Mouse (Mus musculus): ENCODE results near the gene Cbfa2t2. TPM values are rescaled to one million over a fixed set of nuclear protein-coding genes. Genes with fewer than 3 reads are reported as not detected.

Gene Cbfa2t2
- polyA plus RNA-seq, 1 experiment from 2014 or later = 56.1 TPM

- Histone ChIP-seq H3K4me3 (no peak overlapping the region), H3K27ac (0 out of 2 replicates have a peak overlapping the region, but pooled peaks have one; percentile 23), H3K36me3 (no peaks in the 10 kb centered on the region), H3K27me3 (no peaks in the 10 kb centered on the region), H3K4me1 (replicated peaks) (peaks cover 7% of the 10 kb centered on the region), H3K9me3 (no peaks in the 10 kb centered on the region), H3K4me2 (no peak overlapping the region), H3K9ac (no peak overlapping the region)
- WGBS = 93% methylated on average over 4 of the region's 4 CpGs
- no peak for ATAC-seq (ENCODE audit: low FRiP score)
These were observed 58.7 kb downstream of the Cbfa2t2 start for GRCm38 (mm10) chr2:154495021-154495420.

DNA sequence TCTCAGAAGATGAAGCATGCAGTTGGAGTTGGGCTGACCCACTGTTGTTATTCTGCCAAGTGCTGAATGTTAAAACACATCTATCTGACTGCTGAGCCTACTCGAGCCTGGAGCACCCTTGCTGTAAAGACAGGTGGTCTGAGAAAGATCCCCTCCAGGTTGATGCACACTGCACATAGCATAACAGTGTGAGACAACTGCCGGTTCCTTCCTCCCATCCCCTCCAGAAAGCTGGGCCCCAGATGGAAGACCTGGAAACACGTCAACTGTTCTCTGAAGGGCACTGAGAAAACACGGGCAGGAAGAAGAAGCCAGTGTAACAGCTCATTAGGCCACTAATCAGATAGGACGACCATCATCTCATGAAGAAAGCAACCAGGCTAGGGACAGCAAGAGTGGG, 62.3 kb downstream of the Cbfa2t2 start:
- H3K36me3 ChIP-seq = peaks cover 7% of the 10 kb centered on the region
- no peak overlapping the region for H3K4me2 ChIP-seq
- no peak overlapping the region for H3K27ac ChIP-seq
- no peak for ATAC-seq (ENCODE audit: low FRiP score)
- no peaks in the 10 kb centered on the region for H3K27me3 ChIP-seq
- H3K9me3 ChIP-seq = no peaks in the 10 kb centered on the region
- H3K4me3 ChIP-seq = no peak overlapping the region
- peaks cover 7% of the 10 kb centered on the region for H3K4me1 ChIP-seq (replicated peaks)
- no peak overlapping the region for H3K9ac ChIP-seq
- WGBS = 54% methylated on average over 5 of the region's 5 CpGs

DNA sequence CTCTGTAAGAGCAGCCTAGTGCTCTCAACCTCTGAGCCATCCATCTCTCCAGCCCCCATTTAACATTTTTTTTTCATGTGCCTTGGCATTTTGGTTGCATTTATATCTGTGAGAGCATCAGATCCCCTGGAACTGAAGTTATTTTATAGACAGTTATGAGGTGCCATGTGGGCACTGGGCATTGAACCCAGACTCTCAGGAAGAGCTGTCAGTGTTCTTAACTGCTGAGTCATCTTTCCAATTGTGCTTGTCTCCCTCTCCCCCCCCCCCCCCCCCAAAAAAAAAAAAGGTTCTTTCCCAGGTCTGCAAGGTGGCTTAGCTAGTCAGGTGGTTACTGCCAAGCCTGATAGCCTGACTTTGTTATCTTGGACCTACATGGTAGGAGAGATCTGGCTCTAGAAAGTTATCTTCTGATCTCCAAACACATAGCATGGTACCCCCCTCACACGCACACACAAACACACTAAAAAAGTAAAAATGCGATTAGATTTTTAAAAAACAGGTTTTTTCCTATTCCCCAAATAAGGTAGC, 63.5 kb downstream of the Cbfa2t2 start:
- ATAC-seq (ENCODE audit: low FRiP score) = no peak
- peaks cover 7% of the 10 kb centered on the region for H3K4me1 ChIP-seq (replicated peaks)
- H3K9me3 ChIP-seq = no peaks in the 10 kb centered on the region
- peaks cover 9% of the 10 kb centered on the region for H3K36me3 ChIP-seq
- H3K27ac ChIP-seq = no peak overlapping the region
- H3K4me3 ChIP-seq = no peak overlapping the region
- WGBS = 95% methylated on average over 2 of the region's 2 CpGs
- H3K9ac ChIP-seq = no peak overlapping the region
- H3K4me2 ChIP-seq = no peak overlapping the region
- H3K27me3 ChIP-seq = no peaks in the 10 kb centered on the region

DNA sequence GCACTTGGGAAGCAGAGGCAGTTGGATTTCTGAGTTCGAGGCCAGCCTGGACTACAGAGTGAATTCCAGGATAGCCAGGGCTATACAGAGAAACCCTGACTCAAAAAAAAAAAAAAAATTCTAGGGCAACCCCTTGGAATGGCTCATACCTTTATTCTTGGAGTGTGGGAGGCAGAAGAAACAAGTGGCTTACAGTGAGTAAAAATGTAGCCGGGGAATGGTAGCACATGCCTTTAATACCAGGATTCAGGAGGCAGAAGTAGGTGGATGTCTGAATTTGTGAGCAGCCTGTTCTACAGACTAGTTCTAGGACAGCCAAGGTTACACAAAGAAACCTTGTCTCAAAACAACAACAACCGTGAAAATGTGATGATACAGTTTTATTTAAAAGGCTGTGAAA, 64.5 kb downstream of the Cbfa2t2 start:
- no peak overlapping the region for H3K9ac ChIP-seq
- H3K4me2 ChIP-seq = no peak overlapping the region
- peaks cover 13% of the 10 kb centered on the region for H3K36me3 ChIP-seq
- H3K4me3 ChIP-seq = no peak overlapping the region
- H3K27ac ChIP-seq = no peak overlapping the region
- no peaks in the 10 kb centered on the region for H3K9me3 ChIP-seq
- 94% methylated on average over 3 of the region's 3 CpGs for WGBS
- no peak for ATAC-seq (ENCODE audit: low FRiP score)
- no peaks in the 10 kb centered on the region for H3K27me3 ChIP-seq
- peaks cover 7% of the 10 kb centered on the region for H3K4me1 ChIP-seq (replicated peaks)

DNA sequence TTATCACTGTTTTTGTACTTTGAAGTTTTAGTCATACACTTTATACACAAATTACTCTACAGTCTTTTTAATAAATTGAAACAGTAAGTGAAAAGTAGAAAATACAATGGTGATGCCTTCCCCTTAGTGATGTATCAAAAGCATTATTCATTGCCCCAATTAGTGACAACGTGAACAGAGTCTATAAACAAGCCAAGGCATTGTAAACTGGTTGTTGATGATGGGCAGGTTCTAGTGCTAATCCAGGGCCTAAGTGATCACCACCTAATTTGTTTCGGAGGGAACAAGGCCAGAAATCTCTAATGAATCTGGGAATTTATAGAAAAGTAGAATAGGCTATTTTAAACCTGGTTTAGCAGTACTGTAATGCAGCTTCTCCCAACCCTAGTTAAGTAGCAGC, 70.8 kb downstream of the Cbfa2t2 start:
- H3K4me3 ChIP-seq = no peak overlapping the region
- 76% methylated on average over 2 of the region's 2 CpGs for WGBS
- no peak overlapping the region for H3K4me2 ChIP-seq
- H3K36me3 ChIP-seq = peaks cover 26% of the 10 kb centered on the region
- H3K9ac ChIP-seq = no peak overlapping the region
- H3K9me3 ChIP-seq = no peaks in the 10 kb centered on the region
- H3K27ac ChIP-seq = no peak overlapping the region
- no peaks in the 10 kb centered on the region; the same call in 1 of the 2 replicates for H3K4me1 ChIP-seq (replicated peaks)
- H3K27me3 ChIP-seq = no peaks in the 10 kb centered on the region
- no peak for ATAC-seq (ENCODE audit: low FRiP score)

- Histone ChIP-seq H3K4me1 (replicated peaks) (no peaks in the 10 kb centered on the region; the same call in 1 of the 2 replicates), H3K4me2 (no peak overlapping the region), H3K9me3 (no peaks in the 10 kb centered on the region), H3K4me3 (no peak overlapping the region), H3K27me3 (no peaks in the 10 kb centered on the region), H3K27ac (no peak overlapping the region), H3K9ac (no peak overlapping the region), H3K36me3 (peaks cover 29% of the 10 kb centered on the region)
- WGBS = 81% methylated on average over 9 of the region's 9 CpGs
- no peak for ATAC-seq (ENCODE audit: low FRiP score)
These were observed 71.4 kb downstream of the Cbfa2t2 start for GRCm38 (mm10) chr2:154507566-154508283.

DNA sequence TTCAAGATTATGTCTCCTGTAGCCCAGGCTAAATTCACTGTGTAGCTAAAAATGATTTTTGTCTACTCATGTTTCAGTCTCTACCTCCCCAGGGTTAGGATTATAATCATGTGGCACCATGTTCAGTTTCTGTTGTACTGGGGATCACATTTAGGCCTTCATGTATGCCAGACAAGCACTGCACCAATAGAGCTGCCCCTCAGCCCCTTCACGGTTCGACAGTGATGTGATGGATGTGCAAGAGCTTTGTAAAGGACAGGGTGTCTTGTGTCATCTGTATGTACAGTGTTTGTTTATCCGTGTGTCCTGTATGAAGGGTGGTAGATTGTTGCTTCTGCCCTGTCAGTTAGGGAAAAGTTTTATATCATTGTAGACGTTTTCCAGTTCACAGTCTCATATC, 72.2 kb downstream of the Cbfa2t2 start:
- Histone ChIP-seq H3K4me1 (replicated peaks) (no peaks in the 10 kb centered on the region; the same call in 1 of the 2 replicates), H3K4me3 (no peak overlapping the region), H3K27me3 (no peaks in the 10 kb centered on the region), H3K9me3 (no peaks in the 10 kb centered on the region), H3K27ac (no peak overlapping the region), H3K36me3 (peaks cover 29% of the 10 kb centered on the region), H3K4me2 (no peak overlapping the region), H3K9ac (no peak overlapping the region)
- WGBS = 86% methylated on average over 4 of the region's 4 CpGs
- ATAC-seq (ENCODE audit: low FRiP score) = no peak

DNA sequence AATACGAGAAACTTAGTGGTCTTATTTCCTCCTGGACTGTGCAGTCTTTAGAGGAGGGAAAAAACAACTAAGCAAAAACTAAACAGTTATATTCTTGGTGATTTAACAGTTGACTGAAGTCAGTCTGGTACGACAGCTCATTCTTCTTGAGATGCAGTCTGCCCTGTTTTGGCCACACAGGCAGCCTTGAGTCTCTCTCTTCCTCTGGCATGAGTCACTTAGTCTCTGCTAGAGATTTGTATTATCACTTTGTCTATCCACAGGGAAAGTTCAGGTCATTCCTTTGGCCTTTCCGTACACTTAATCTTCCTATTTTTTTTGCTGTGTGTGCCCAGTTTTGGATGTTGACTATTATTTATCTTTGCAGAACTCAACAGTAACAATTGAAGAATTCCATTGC, 73.9 kb downstream of the Cbfa2t2 start:
- ATAC-seq (ENCODE audit: low FRiP score) = no peak

DNA sequence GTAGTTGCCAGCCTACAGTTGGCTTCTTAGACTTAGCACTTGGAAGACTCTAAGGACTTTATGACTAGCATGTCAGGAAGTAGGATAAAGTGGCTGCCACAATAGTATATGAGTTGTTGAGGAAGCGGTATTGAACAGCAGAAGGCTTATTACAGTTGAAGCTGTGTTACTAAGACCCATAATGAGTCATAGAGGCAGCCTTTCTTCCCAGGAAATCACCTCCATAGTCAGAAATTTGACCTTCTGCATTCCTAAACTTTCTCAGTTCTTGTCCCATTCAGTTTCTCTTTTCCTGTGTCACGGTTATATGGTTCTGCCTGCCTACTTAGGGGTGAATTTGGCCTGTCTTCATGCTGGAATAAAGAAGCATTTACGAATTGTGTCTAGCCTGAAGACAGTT, 80.7 kb downstream of the Cbfa2t2 start:
- 89% methylated on average over 3 of the region's 3 CpGs for WGBS
- H3K9ac ChIP-seq = no peak overlapping the region
- H3K4me1 ChIP-seq (replicated peaks) = no peaks in the 10 kb centered on the region
- H3K36me3 ChIP-seq = peaks cover 41% of the 10 kb centered on the region
- H3K4me2 ChIP-seq = no peak overlapping the region
- no peaks in the 10 kb centered on the region for H3K27me3 ChIP-seq
- no peaks in the 10 kb centered on the region for H3K9me3 ChIP-seq
- no peak for ATAC-seq (ENCODE audit: low FRiP score)
- H3K27ac ChIP-seq = no peak overlapping the region
- no peak overlapping the region for H3K4me3 ChIP-seq

More for the DNA sequence above, 73.9 kb downstream of the Cbfa2t2 start:
- Histone ChIP-seq H3K36me3 (peaks cover 25% of the 10 kb centered on the region), H3K4me2 (no peak overlapping the region), H3K27me3 (no peaks in the 10 kb centered on the region), H3K4me3 (no peak overlapping the region), H3K4me1 (replicated peaks) (no peaks in the 10 kb centered on the region; the same call in 1 of the 2 replicates), H3K9ac (no peak overlapping the region), H3K9me3 (no peaks in the 10 kb centered on the region), H3K27ac (no peak overlapping the region)
- WGBS = 97% methylated on average over 3 of the region's 3 CpGs

DNA sequence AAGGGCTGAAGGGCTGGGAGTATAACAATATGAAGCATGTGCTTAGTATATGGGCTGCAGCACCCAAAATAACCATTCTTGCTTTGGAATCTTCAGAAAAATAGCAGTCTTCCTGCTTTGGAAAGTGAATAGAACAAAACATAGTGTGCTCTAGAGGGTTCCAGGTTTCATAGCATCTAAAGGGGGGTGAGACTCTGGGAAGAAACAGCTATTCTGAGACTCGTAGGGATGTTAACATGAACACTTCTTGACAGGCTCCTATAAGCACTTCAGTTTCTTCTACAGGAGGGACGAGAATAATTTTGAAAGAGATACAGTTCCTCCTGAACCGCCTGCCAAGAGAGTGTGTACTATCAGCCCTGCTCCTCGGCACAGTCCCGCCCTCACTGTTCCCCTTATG, 81.1 kb downstream of the Cbfa2t2 start:
- Histone ChIP-seq H3K36me3 (peaks cover 39% of the 10 kb centered on the region), H3K27me3 (no peaks in the 10 kb centered on the region), H3K9ac (no peak overlapping the region), H3K4me3 (no peak overlapping the region), H3K4me2 (no peak overlapping the region), H3K4me1 (replicated peaks) (no peaks in the 10 kb centered on the region), H3K9me3 (no peaks in the 10 kb centered on the region), H3K27ac (no peak overlapping the region)
- WGBS = 95% methylated on average over 5 of the region's 5 CpGs
- ATAC-seq (ENCODE audit: low FRiP score) = no peak

- Histone ChIP-seq H3K9ac (no peak overlapping the region), H3K4me2 (no peak overlapping the region), H3K4me1 (replicated peaks) (no peaks in the 10 kb centered on the region), H3K4me3 (no peak overlapping the region), H3K27ac (no peak overlapping the region), H3K27me3 (no peaks in the 10 kb centered on the region), H3K9me3 (no peaks in the 10 kb centered on the region), H3K36me3 (peaks cover 71% of the 10 kb centered on the region)
- ATAC-seq (ENCODE audit: low FRiP score) = no peak
These were observed 85.2 kb downstream of the Cbfa2t2 start for GRCm38 (mm10) chr2:154521449-154521848.

- H3K4me1 ChIP-seq (replicated peaks) = no peaks in the 10 kb centered on the region
- H3K27ac ChIP-seq = no peak overlapping the region
- no peaks in the 10 kb centered on the region for H3K9me3 ChIP-seq
- no peak for ATAC-seq (ENCODE audit: low FRiP score)
- no peak overlapping the region for H3K4me2 ChIP-seq
- no peak overlapping the region for H3K4me3 ChIP-seq
- peaks cover 65% of the 10 kb centered on the region for H3K36me3 ChIP-seq
- no peaks in the 10 kb centered on the region for H3K27me3 ChIP-seq
- 96% methylated on average over 5 of the region's 5 CpGs for WGBS
- H3K9ac ChIP-seq = no peak overlapping the region
These were observed 86.1 kb downstream of the Cbfa2t2 start for GRCm38 (mm10) chr2:154522334-154522733.

DNA sequence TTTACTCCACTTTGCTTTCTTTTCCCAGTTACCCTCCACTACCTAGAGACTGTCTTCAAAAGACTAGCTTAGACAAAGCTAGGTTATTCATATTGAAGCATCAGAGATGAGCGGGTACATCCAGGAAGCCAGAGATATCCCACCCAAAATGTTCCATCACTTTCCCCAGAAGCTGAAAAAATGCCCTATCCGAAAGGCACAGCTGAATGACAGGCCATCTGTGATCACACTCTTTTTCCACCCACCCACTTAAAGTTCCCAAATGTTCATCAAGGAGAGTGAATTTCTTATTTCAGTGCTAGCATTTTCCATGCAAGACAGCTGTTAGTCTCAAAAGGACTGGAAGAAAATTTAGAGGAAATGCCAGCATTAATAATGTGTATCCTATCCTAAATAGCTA, 89.0 kb downstream of the Cbfa2t2 start:
- Histone ChIP-seq H3K27ac (no peak overlapping the region), H3K9ac (no peak overlapping the region), H3K4me1 (replicated peaks) (no peaks in the 10 kb centered on the region), H3K36me3 (peaks cover 66% of the 10 kb centered on the region), H3K9me3 (no peaks in the 10 kb centered on the region), H3K4me2 (no peak overlapping the region), H3K27me3 (no peaks in the 10 kb centered on the region), H3K4me3 (no peak overlapping the region)
- WGBS = 97% methylated on average over 2 of the region's 2 CpGs
- no peak for ATAC-seq (ENCODE audit: low FRiP score)

Data from hindbrain, embryonic 13.5 days (tissue).